Mouse (Mus musculus) hindbrain, embryonic 10.5 days (tissue): Measurements from ENCODE around the gene Tnr. TPM values are rescaled to one million over a fixed set of nuclear protein-coding genes. Genes with fewer than 3 reads are reported as not detected.

Experiments
- DNase-seq: peaks from one replicate; pipeline ENCODE4 v3.0.0-alpha.2; 2017; ENCODE audit warnings: low spot score
- H3K27ac ChIP-seq: fragments of 300-500 bp; sonication (generic); 2 replicates; pipeline ENCODE4 v1.5.1; 2016; ENCODE audit warnings: mild to moderate bottlenecking, moderate library complexity
- H3K27me3 ChIP-seq: fragments of 300-500 bp; sonication (generic); 2 replicates; pipeline ENCODE4 v1.6.1; 2016; ENCODE audit warnings: mild to moderate bottlenecking; ENCODE audit not compliant: poor library complexity, insufficient read depth, severe bottlenecking
- H3K36me3 ChIP-seq: fragments of 300-500 bp; sonication (generic); 2 replicates; pipeline ENCODE4 v1.6.1; 2016; ENCODE audit warnings: mild to moderate bottlenecking, moderate library complexity
- H3K4me1 ChIP-seq: fragments of 300-500 bp; sonication (generic); replicated peaks from 2 replicates; pipeline ENCODE4 v1.6.1; 2016; ENCODE audit warnings: mild to moderate bottlenecking
- H3K4me3 ChIP-seq: fragments of 300-500 bp; sonication (generic); 2 replicates; pipeline ENCODE4 v1.5.1; 2016; ENCODE audit warnings: mild to moderate bottlenecking, moderate library complexity
- H3K9me3 ChIP-seq: fragments of 300-500 bp; sonication (generic); 2 replicates; pipeline ENCODE4 v1.6.1; 2016; ENCODE audit warnings: mild to moderate bottlenecking, moderate library complexity
- WGBS: fragments of 180-500 bp; shearing (Covaris S2); methylation state at CpG from one replicate; pipeline ENCODE4 v1.1.7; 2016; 5-methylcytosine and 5-hydroxymethylcytosine counted together
- polyA plus RNA-seq: library from polyadenylated mRNA; unstranded; fragments of >200 nt; fragmentation: Nextera tagmentation; extraction: Ambion mirVana; gene quantifications from 2 replicates; pipeline ENCODE4 v1.2.1, GENCODE M21; 2016

Gene Tnr
- polyA plus RNA-seq, 1 experiment from 2014 or later: 0.20 TPM

- 92% methylated on average over 17 of the region's 17 CpGs for WGBS
- Histone ChIP-seq H3K9me3 (no peaks in the 10 kb centered on the region), H3K4me3 (no peak overlapping the region), H3K27me3 (no peaks in the 10 kb centered on the region), H3K36me3 (no peaks in the 10 kb centered on the region), H3K27ac (no peak overlapping the region), H3K4me1 (no peaks in the 10 kb centered on the region)
- DNase-seq: no peak
These were observed 365.6 kb downstream of the Tnr start for GRCm38 (mm10) chr1:159889012-159889765.

- Histone ChIP-seq H3K27me3 (no peaks in the 10 kb centered on the region), H3K9me3 (no peaks in the 10 kb centered on the region), H3K4me3 (no peak overlapping the region), H3K36me3 (no peaks in the 10 kb centered on the region), H3K4me1 (no peaks in the 10 kb centered on the region), H3K27ac (no peak overlapping the region)
- WGBS: 86% methylated on average over 5 of the region's 5 CpGs
- DNase-seq: no peak
These were observed 367.0 kb downstream of the Tnr start for GRCm38 (mm10) chr1:159890524-159890923.

- H3K36me3 ChIP-seq: no peaks in the 10 kb centered on the region
- H3K27me3 ChIP-seq: no peaks in the 10 kb centered on the region
- H3K27ac ChIP-seq: no peak overlapping the region
- H3K4me1 ChIP-seq: no peaks in the 10 kb centered on the region
- no peak overlapping the region for H3K4me3 ChIP-seq
- no peak for DNase-seq
- 74% methylated on average over 3 of the region's 3 CpGs for WGBS
- no peaks in the 10 kb centered on the region for H3K9me3 ChIP-seq
These were observed 371.5 kb downstream of the Tnr start for GRCm38 (mm10) chr1:159895094-159895493.

GRCm38 (mm10) chr1:159899991-159900390, 376.4 kb downstream of the Tnr start:
- Histone ChIP-seq H3K4me3 (no peak overlapping the region), H3K27ac (no peak overlapping the region), H3K27me3 (no peaks in the 10 kb centered on the region), H3K9me3 (no peaks in the 10 kb centered on the region), H3K36me3 (no peaks in the 10 kb centered on the region), H3K4me1 (peaks cover 13% of the 10 kb centered on the region)
- no peak for DNase-seq
- WGBS: 83% methylated on average over 3 of the region's 3 CpGs

- Histone ChIP-seq H3K4me3 (no peak overlapping the region), H3K27me3 (no peaks in the 10 kb centered on the region), H3K4me1 (peaks cover 13% of the 10 kb centered on the region), H3K36me3 (no peaks in the 10 kb centered on the region), H3K27ac (no peak overlapping the region), H3K9me3 (no peaks in the 10 kb centered on the region)
- WGBS: 74% methylated on average over 3 of the region's 3 CpGs
- DNase-seq: no peak
These were observed 377.1 kb downstream of the Tnr start for GRCm38 (mm10) chr1:159900639-159901038.

GRCm38 (mm10) chr1:159901366-159902119, 378.0 kb downstream of the Tnr start:
- Histone ChIP-seq H3K9me3 (no peaks in the 10 kb centered on the region), H3K27ac (0 out of 2 replicates have a peak overlapping the region, but pooled peaks have one; percentile 40), H3K27me3 (no peaks in the 10 kb centered on the region), H3K4me1 (peaks cover 13% of the 10 kb centered on the region), H3K36me3 (no peaks in the 10 kb centered on the region), H3K4me3 (no peak overlapping the region)
- WGBS: 60% methylated on average over 7 of the region's 7 CpGs
- peak; percentile 9 for DNase-seq

- Histone ChIP-seq H3K4me1 (peaks cover 13% of the 10 kb centered on the region), H3K27ac (no peak overlapping the region), H3K27me3 (no peaks in the 10 kb centered on the region), H3K4me3 (no peak overlapping the region), H3K9me3 (no peaks in the 10 kb centered on the region), H3K36me3 (no peaks in the 10 kb centered on the region)
- 84% methylated on average over 4 of the region's 4 CpGs for WGBS
- DNase-seq: no peak
These were observed 378.5 kb downstream of the Tnr start for GRCm38 (mm10) chr1:159902120-159902497.

GRCm38 (mm10) chr1:159911006-159911405, 387.4 kb downstream of the Tnr start:
- peak; percentile 7 for DNase-seq
- H3K27me3 ChIP-seq: no peaks in the 10 kb centered on the region
- H3K36me3 ChIP-seq: no peaks in the 10 kb centered on the region
- H3K27ac ChIP-seq: no peak overlapping the region
- H3K4me1 ChIP-seq: peaks cover 13% of the 10 kb centered on the region
- no peaks in the 10 kb centered on the region for H3K9me3 ChIP-seq
- 46% methylated on average over 5 of the region's 5 CpGs for WGBS
- H3K4me3 ChIP-seq: no peak overlapping the region

- Histone ChIP-seq H3K36me3 (no peaks in the 10 kb centered on the region), H3K9me3 (no peaks in the 10 kb centered on the region), H3K4me1 (peaks cover 13% of the 10 kb centered on the region), H3K27me3 (no peaks in the 10 kb centered on the region), H3K4me3 (no peak overlapping the region), H3K27ac (peak overlapping the region; percentile 45; the same call in 1 of the 2 replicates)
- peak; percentile 11 for DNase-seq
These were observed 391.2 kb downstream of the Tnr start for GRCm38 (mm10) chr1:159914726-159915125.

- no peaks in the 10 kb centered on the region for H3K36me3 ChIP-seq
- no peaks in the 10 kb centered on the region for H3K27me3 ChIP-seq
- no peak for DNase-seq
- WGBS: 82% methylated on average over 2 of the region's 2 CpGs
- no peak overlapping the region for H3K4me3 ChIP-seq
- H3K9me3 ChIP-seq: no peaks in the 10 kb centered on the region
- no peaks in the 10 kb centered on the region for H3K4me1 ChIP-seq
- H3K27ac ChIP-seq: no peak overlapping the region
These were observed 397.0 kb downstream of the Tnr start for GRCm38 (mm10) chr1:159920571-159920970.

- no peaks in the 10 kb centered on the region for H3K9me3 ChIP-seq
- DNase-seq: no peak
- no peak overlapping the region for H3K27ac ChIP-seq
- no peaks in the 10 kb centered on the region for H3K4me1 ChIP-seq
- no peaks in the 10 kb centered on the region for H3K27me3 ChIP-seq
- 90% methylated on average over 7 of the region's 7 CpGs for WGBS
- no peak overlapping the region for H3K4me3 ChIP-seq
- H3K36me3 ChIP-seq: no peaks in the 10 kb centered on the region
These were observed 399.4 kb downstream of the Tnr start for GRCm38 (mm10) chr1:159923010-159923409.

GRCm38 (mm10) chr1:159924105-159924504, 400.5 kb downstream of the Tnr start:
- Histone ChIP-seq H3K4me1 (no peaks in the 10 kb centered on the region), H3K27ac (no peak overlapping the region), H3K27me3 (no peaks in the 10 kb centered on the region), H3K9me3 (no peaks in the 10 kb centered on the region), H3K36me3 (no peaks in the 10 kb centered on the region), H3K4me3 (no peak overlapping the region)
- no peak for DNase-seq
- WGBS: 91% methylated on average over 4 of the region's 4 CpGs

GRCm38 (mm10) chr1:159924684-159925083, 401.1 kb downstream of the Tnr start:
- Histone ChIP-seq H3K36me3 (no peaks in the 10 kb centered on the region), H3K9me3 (no peaks in the 10 kb centered on the region), H3K4me1 (no peaks in the 10 kb centered on the region), H3K4me3 (no peak overlapping the region), H3K27ac (no peak overlapping the region), H3K27me3 (no peaks in the 10 kb centered on the region)
- no peak for DNase-seq
- 88% methylated on average over 5 of the region's 5 CpGs for WGBS
